Mouse (Mus musculus): ENCODE measurements around the gene Lrmda.

Lrmda gene

DNA sequence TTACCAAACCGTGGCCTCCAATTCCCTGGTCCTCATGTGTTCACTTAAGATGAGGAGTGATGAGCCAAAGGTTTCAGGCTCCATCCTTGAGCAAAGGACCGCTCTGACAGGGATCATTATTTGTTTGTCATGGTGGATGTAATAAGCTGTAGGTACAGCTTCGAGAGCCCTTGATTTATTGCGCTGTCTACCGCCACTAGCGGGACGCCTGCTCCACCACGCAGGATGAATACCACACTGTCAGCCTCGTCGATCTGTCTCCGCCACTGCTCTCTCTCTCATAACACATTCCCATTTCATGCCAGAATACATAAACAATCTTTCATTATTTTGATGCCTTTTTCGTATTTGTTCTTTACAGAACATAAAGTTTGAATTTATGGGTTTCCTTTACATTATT lies 235.9 kb downstream of the Lrmda start:
- no peak for DNase-seq (ENCODE audit: low spot score)

DNA sequence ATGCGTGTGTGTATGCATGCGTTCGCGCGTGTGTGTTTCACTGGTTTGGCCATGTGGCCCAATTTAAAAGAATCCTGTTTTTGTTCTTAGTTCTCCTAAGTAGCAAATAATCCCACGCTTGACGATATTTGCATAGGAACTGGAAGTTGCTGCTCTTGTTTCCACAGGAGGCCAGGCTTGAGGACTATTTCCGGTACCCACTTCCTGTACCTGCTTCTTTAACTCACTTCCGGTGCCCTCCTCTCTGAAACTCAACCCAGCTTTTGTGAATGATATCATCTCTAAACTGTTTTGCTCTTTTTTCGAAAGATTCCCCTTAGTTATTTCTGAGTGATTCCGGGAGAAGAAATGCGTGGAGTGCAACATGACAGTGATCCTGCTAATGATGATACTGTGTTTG lies 236.8 kb downstream of the Lrmda start:
- DNase-seq (ENCODE audit: low spot score): no peak

DNA sequence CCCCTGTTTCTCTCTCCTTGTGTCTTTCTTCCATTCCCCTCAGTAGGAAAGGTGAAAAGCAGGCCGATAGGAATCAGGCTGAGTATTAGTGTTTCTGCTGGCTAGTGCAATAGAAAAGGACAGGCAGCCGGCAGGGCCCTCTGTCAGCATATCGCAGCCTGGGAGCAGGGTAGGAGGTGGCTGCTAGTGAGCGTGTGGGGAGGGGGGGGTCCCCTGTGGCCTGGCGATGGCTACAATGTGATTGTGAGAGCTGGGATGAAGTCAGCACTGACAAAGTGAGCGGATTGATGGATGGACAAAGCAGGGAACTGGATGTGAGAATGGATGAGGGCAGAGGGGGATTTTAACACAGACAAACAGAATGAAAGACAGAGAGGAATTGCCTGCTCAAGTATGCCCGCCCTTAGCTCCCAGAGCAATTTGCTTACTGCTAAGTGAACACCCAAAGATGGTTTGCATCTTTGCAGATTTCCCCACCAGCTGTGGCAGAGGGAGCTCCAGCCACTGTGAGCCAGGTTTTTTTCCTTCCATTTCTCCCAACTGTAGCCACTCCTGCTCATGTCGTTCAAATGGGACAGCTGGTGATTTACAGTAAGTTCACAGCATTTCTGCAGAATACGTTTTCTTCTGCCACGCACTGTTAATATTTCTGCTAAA lies 240.0 kb downstream of the Lrmda start:
- DNase-seq (ENCODE audit: low spot score): no peak

DNA sequence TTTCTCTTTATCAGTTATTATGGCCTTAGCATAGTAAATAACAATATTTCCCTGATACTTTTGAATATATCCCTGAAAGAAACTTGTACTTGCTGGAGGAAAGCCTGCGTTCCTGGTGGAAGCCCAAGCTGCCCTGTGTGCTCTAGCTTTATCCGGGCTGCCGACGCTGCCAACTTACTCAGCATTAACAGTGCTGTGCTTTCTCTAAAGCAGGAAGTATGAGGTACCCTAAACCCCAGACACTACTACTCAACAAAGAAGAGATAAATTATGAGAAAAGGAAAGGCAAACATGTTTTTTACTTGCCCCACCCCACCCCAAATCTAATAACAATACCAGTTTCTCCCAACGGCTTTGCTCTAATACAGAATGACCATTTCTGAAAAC lies 240.5 kb downstream of the Lrmda start:
- DNase-seq (ENCODE audit: low spot score): no peak

DNA sequence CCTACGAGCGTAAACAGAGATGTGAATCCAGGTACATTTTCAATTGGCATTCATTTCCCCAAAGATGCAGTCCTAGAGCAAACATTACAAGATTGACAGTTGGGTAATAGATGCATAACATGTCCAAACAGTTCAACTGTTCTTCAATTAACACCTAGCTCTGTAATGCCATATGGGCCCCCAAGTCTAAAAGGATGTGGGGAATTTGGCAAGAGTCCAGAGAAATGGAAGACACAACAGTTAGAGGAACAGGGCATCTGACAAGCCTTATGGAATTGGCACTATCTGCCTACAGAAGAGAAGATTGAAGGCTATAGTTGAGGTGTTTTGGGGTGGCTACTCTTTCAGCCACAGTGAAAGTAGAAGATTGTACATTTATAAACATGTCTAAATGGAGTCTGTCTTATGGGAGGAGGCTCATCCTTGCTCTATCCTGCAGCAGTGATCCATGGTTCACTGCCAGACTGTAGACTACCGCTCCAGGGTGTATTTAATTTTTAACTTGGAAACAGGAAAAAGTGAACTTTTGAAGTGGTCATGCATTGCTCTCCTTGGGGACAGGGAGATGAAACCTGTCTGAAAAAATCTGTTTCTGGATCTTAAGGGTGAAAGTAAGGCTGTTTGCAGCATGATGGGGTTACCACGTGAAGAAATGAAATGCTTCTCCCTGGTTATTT lies 245.9 kb downstream of the Lrmda start:
- DNase-seq (ENCODE audit: low spot score): no peak

DNA sequence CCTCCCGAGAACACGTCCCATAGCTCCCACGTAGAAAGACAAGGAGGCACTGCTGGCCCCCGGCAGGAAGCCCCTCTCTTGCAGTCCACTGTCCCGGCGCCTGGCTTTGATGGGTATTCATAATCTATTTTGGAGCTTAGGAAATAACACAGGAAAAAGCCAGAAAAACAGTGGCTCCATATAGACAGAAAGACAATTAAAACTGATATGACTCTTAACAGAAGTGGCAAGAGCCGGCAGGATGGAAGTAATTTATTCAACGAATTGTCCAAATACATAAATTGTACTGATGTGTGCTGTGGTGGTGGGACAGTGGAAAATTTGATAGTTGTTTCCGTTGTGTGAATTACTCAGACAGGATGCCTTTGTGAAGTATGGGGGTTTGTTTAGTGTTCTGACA lies 250.3 kb downstream of the Lrmda start:
- DNase-seq (ENCODE audit: low spot score): no peak

DNA sequence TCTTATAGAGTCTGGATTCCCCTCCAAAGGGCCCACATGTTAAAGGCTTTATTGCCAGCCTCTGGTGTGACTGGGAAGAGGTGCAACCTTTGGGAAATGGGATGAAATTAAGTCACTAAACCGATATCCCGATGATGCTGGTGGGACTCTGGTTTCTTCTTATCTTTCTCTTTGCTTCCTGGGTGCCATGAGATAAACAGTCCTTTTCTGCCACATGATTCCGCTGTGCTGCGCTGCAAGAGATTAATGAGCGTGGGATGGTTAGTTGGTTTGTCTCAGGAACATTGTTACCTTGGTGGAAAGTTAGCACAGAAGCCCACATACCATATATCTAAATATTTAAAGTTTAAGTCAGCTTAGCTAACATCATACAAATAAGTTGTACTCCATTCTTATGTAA lies 258.5 kb downstream of the Lrmda start:
- no peak for DNase-seq (ENCODE audit: low spot score)

DNA sequence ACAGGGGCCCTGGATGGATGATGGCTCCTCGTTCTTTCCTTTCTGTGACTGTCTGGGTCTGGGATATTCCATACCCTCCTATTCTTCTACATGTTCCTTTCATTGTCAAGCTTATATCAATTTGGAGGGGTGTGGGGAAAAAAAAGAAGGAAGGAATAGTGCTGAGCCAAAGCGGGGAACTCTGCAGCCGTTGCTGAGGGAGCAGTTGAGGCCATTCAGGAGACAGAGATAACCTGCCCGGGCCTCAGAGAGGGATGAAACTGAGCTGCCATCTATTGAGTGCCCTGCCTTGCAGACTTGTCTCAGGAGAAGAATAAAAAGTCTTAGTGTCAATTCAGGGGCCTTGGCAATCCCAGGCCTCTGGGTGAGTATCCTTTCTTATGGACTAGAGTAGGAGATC lies 260.1 kb downstream of the Lrmda start:
- no peak for DNase-seq (ENCODE audit: low spot score)

DNA sequence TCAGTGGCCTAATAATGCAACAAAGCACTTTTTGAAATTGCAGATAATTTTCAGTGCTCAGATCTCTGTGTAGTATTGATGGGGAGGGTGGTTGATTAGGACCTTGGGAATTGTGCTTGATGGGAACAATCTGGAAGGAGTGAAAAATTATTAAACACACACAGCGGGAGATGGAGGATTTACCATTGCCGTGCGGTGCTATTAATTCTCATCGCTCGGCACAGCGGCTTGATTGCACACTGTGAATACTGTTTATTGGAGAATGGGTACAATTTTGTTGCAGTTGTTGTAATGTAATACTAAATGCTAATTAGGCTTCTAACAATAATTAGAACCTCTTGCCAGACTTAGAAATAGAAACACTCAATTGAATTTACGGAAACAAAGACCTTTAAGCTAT lies 262.1 kb downstream of the Lrmda start:
- DNase-seq (ENCODE audit: low spot score): no peak

DNA sequence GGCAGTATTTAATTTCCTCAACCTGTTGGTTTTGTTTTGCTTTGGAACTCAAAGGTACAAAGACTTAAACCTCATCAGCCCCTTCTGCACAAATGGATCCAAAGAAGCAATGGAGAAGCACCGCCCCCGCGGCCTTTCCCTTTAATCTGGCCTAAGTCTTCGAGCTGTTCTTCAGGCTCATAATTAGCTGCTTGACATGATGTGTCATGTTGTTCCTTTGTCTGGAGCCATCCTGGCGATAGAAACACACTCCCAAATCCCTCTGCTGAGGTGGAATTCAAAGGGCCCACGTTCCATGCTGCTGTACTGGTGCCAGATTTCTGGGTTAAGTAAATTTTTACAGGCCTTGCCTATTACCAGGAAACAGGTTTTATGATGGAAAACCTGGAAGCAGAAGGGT lies 263.3 kb downstream of the Lrmda start:
- no peak for DNase-seq (ENCODE audit: low spot score)

DNA sequence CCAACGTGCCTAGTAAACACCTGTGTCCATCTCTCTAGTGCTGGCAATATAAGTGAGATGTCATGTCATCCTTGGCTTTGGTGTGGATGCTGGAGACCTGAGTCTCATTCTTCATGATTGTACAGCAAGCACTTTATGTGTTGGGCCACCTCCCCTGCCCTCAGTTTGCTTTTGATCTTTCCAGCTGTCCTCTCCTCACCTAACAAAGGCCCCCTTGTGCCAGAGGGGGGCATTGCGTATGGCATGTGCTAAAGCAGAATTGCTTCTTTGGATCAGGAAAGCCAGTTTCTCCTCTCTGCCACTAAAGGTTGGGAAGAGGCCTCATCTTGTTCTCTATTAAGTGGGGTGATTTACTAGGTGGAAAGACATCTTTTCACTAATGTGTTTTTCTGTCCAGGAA lies 264.2 kb downstream of the Lrmda start:
- no peak for DNase-seq (ENCODE audit: low spot score)

DNA sequence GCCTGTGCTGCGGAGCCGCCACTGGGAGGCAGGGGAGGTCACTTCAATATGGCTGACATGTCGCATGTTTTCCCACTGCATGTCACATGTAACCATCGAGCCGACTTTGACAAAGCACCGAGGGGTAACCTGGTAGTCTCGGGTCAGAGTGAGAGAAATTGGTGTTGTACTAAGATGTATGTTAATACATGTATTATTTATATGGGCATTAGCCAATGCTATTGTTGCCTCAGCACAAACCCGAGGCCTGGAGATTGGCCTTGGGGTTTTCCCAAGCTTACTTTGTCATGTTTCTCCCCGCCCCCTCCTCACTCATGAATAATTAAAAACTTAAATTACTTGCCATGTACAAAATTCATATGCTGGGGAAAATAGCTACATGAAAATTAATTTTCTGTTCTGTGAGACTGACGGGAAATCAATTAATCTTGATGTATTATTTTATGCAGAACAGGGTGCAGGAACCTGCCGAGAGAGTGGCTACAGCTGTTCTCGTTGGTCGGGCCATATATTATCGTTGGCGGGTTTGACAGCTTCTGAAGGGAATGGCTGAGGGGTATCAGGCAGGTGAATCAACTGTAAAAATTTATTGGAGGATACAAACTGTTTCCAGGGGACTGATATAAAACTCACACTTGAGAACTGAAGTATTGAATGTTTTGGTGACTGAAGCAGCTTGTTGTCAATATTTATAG lies 265.5 kb downstream of the Lrmda start:
- DNase-seq (ENCODE audit: low spot score): no peak

DNA sequence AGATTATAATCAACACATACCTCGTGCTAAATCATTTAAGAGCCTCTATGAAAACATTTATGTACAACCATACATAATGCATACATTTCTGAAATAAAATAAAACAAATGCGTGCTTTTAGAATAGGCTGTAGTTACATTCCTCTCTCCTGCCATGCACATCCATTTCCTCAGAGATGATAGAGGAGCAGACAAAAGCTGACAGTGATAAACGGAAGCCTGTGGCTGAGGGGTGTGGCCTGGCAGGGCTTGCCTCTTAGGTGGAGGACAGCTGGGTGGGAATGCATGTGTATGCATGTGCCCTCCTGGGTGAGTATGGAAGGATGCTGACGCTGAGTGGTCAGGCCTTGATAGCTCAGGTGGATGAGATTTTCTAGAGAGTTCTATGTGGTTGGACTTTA lies 266.3 kb downstream of the Lrmda start:
- no peak for DNase-seq (ENCODE audit: low spot score)

DNA sequence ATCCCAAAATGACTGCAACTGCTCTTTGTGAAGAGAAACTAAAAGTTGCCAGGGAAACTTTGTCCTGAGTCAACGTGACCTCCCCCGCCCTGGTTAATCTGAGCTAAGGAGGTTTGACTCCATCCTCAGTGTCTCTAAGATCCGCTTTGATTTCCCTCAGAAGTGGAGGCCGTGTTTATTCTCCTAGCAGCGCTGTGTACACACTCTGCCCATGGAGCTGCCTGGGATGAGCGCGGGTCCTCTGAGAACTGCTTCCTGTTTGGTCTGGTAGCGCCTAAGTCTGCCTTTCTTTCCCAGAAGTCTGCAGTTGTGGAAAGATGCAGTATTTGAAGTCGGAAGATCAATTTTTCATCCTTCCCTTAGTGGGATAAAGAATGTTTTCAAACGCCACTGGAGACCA lies 268.7 kb downstream of the Lrmda start:
- DNase-seq (ENCODE audit: low spot score): no peak

DNA sequence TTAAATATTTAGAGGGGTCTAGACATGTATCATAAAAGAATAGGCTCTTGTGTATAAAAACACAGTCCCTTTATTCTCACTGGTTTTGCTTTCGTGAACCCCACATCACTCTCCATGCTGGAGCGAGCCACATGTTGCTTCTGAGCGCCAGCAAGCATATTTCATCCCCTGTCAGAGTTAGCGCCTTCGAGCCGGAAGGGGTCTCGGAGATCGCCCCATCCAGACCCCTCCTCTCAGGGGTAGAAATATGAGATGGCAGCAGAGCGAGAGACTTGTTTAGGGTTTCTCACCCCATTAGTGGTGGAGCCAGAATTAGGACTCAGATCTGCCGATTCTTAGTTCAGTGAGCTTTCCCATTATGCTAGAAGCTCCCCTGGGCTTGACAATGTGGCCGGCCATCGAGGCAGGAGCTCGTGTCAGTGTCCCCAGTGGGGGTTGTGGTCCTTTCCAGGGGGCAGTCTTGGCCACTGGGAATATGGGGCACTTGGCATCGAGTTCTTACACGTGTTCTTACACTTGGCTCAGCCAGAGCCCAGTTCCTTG lies 269.9 kb downstream of the Lrmda start:
- DNase-seq (ENCODE audit: low spot score): no peak

DNA sequence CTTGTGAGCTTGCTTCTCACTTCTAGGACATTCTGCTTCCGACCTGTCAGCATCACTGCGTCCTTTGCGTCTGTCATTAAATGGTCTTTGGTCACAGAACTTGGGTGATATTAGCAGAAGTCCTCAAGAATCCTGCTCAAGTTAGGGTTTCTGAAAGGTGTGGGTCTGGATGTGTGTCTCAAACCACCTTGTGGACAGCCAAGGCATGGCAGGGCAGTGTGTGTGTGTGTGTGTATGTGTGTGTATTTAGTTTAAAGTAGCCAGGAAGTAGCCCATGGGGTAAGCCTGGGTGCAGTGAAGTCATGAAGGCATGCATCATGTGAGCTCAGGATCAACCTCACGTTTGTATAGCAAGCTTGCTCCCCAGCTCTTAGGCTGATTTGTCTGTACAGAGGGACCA lies 274.9 kb downstream of the Lrmda start:
- DNase-seq (ENCODE audit: low spot score): no peak

DNA sequence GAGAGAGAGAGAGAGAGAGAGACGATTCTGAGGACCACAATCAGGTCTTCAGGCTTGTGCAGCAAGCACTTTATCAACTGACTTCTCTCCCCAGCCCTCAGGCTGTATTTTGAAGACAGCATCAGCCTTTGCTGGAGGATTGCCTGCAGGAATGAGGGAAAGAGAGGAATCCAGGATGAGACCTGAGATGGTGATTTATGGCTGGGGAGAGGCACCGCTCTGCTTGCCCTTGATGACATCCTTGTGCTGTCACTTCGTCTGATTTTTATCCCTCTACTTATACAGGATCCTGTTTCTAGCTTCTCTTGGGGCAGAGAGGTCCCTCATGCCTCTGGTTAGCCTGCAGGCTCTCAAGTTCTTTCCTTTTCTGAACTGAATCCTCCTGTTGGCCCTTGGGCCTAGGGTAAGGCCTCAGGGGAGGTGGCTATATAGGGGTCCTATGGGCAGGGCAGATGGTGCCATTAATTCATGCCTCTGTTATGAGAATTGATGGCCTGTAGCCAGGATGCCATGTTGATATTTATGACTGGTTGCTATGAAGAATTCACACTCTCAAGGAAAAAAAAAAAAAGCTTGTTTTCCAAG lies 277.2 kb downstream of the Lrmda start:
- DNase-seq (ENCODE audit: low spot score): no peak

DNA sequence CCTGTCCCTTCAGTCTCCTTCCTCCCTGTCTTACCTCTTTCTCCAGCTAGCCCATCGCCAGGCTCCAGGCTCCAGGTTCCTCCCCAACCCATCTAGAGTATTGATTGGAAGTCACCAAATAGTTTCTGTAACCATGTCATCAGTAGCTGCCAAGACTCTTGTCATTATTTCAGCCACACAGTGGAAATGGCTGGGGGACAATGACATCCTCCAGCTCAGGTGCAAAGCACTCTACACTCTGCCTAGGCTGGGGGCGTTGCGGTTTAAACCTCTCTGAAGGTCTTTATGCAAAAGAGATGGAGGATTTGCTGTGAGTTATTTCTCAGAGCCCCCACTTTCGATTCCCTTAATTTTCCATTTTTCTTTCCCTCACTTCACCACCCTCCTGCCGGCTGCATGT lies 287.2 kb downstream of the Lrmda start:
- no peak for DNase-seq (ENCODE audit: low spot score)

DNA sequence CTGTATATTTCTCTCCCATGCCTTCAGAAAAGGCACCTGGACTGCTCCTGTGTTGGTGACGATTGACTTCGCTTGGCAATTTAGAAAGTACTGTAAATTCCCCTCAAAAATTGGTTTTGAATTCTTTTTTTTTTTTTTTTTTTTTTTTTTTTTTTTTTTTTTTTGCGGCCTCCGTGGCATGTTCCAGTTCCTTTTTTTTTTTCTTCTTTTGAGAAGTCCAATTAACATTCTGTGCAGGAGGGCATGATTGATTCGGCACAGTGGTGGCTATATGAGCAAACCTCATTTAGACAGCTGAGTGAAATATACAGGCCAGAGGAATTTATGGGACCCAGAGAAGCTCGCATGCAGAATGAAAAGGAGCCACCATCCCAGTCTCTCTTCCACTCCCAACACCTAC lies 288.5 kb downstream of the Lrmda start:
- DNase-seq (ENCODE audit: low spot score): no peak

DNA sequence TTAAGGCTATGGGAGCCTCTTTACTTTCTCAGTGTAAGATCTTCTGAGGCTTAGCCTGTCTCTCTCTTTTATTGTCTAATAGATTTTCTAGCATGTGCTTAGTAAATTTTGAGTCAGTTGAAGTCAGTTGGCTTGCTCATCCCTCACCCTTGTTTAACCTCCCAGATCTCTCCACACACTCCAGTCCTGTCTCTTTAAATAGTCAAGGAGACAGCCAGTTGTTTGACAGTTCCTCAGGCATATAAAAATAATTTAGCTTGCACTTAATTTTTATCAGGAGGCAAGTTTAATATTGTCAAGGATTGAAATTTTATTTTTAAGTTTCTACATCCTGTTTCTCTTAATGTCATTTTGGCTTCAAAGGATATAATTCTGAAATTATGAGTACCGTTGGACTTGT lies 303.5 kb downstream of the Lrmda start:
- no peak for DNase-seq (ENCODE audit: low spot score)

DNA sequence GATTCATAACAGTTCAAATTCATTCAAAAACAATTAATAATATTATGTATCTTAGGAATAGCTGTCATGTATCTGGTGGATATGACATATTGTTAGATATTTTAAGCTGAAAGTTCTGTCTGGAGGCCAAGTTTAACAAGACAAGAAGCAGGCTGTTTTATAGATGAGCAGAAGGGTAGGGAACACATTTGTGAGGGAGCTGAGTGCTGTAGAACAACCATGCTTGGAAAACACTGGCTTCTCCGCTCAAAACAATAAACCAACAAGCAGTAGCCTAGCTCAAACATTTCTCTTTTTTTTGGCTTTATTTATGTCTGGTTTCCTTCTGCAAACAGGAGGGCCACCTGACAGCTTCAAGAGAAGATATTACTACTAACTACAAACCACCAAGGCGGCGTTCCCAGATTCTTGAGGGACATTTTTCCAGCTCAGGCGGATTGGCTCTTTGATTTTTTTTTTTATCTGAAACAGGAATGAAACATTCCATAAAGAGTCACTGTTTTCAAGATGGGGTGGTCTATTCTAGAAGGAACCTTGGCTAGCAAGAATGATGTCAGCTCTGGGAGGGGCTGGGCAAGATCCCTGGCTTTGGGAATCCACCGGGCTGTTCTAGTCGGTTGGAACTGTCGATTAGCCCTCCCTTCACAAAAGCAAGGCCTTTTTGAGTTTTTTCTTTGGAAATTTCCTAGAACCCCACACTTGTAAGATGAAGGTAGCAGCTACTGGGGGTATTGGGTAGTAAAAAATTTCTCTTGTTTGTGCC lies 304.2 kb downstream of the Lrmda start:
- no peak for DNase-seq (ENCODE audit: low spot score)
